Mouse (Mus musculus) cortical plate, adult 2 months (tissue): ENCODE measurements around the gene Tmem262.

Source experiments
- CTCF ChIP-seq: fragments of 200-500 bp; IDR thresholded peaks from 2 replicates; pipeline ENCODE4 v1.5.1; 2011; ENCODE audit warnings: mild to moderate bottlenecking, control low read depth, low read length; ENCODE audit not compliant: insufficient read depth; ENCODE audit errors: extremely low read depth
- POLR2A ChIP-seq: fragments of 200-500 bp; IDR thresholded peaks from 2 replicates; pipeline ENCODE4 v1.6.1; 2011; ENCODE audit warnings: mild to moderate bottlenecking, low read length, control low read depth; ENCODE audit not compliant: insufficient read depth; ENCODE audit errors: extremely low read depth

DNA sequence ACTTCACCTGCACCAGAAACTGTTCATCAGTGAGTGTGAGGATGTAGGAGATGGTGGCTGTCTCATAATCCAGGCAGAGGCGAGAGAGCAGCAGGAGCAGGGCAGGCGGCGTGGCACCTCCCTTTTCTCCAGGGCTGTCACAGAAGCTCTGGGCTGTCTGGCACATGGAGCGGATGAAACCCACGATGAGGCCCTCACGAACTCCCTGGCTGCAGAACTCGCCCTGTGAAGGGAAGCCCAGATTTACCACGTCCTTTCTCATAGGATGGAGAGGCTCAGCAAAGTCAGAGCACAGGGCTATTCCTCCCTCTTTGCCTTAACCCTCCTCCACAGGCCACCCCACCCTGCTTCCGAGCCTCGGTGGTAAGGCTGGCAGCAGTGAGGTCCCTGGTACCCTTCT, 10.0 kb upstream of the Tmem262 start:
- no peak for TF ChIP-seq POLR2A
- TF ChIP-seq CTCF: no peak
